Mouse (Mus musculus) neural tube, embryonic 12.5 days (tissue): Measurements from ENCODE around the gene Prkci. TPM values are rescaled to one million over a fixed set of nuclear protein-coding genes. Genes with fewer than 3 reads are reported as not detected.

Source experiments
- ATAC-seq: fragments of 200-750 bp; cut with Nextera tagmentation; 2 replicates; pipeline ENCODE4 v1.8.0; 2017; ENCODE audit warnings: low read depth, mild to moderate bottlenecking, moderate TSS enrichment, moderate library complexity; ENCODE audit not compliant: low FRiP score
- H3K27ac ChIP-seq: fragments of 300-500 bp; sonication (generic); 2 replicates; pipeline ENCODE4 v1.5.1; 2016
- H3K27me3 ChIP-seq: fragments of 300-500 bp; sonication (generic); replicated peaks from 2 replicates; pipeline ENCODE4 v1.6.1; 2016; ENCODE audit warnings: mild to moderate bottlenecking
- H3K36me3 ChIP-seq: fragments of 300-500 bp; sonication (generic); 2 replicates; pipeline ENCODE4 v1.6.1; 2016; ENCODE audit warnings: mild to moderate bottlenecking
- H3K4me1 ChIP-seq: fragments of 300-500 bp; sonication (generic); 2 replicates; pipeline ENCODE4 v1.6.1; 2016
- H3K4me2 ChIP-seq: fragments of 300-500 bp; sonication (generic); replicated peaks from 2 replicates; pipeline ENCODE4 v1.6.1; 2016; ENCODE audit warnings: mild to moderate bottlenecking
- H3K4me3 ChIP-seq: fragments of 300-500 bp; sonication (generic); 2 replicates; pipeline ENCODE4 v1.5.1; 2016
- H3K9ac ChIP-seq: fragments of 300-500 bp; sonication (generic); 2 replicates; pipeline ENCODE4 v1.6.1; 2016; ENCODE audit warnings: mild to moderate bottlenecking
- H3K9me3 ChIP-seq: fragments of 300-500 bp; sonication (generic); 2 replicates; pipeline ENCODE4 v1.6.1; 2016; ENCODE audit warnings: mild to moderate bottlenecking
- WGBS: fragments of 180-500 bp; shearing (Covaris S2); methylation state at CpG from one replicate; pipeline ENCODE4 v1.1.7; 2016; 5-methylcytosine and 5-hydroxymethylcytosine counted together
- polyA plus RNA-seq: library from polyadenylated mRNA; unstranded; fragments of >200 nt; fragmentation: Nextera tagmentation; extraction: Ambion mirVana; gene quantifications from 2 replicates; pipeline ENCODE4 v1.2.1, GENCODE M21; 2016

The Prkci gene
- polyA plus RNA-seq, 1 experiment from 2014 or later = 37.9 TPM

DNA sequence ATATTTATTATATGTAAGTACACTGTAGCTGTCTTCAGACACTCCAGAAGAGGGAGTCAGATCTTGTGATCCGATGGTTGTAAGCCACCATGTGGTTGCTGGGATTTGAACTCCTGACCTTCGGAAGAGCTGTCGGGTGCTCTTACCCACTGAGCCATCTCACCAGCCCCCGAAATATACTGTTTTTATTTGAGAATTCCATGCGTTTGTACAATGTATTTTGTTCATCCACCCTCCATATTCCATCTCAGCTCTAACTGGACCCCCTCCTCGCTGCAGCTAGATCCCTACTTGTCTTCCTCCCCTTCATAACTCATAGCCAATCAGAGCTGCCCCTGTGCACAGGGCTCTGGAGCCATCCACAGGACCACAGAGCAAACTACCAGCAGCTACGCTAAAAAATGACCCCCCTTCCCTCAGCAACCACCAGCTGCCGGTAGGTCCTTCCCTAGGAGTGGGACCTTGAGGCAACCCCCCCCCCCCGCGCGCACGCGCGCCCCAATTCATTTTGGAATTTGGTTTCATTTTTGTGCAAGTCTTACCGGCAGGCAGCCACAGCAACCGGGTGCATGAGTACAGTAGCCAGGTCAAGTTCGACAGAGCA, 60.6 kb downstream of the Prkci start:
- 35% methylated on average over 17 of the region's 17 CpGs for WGBS

DNA sequence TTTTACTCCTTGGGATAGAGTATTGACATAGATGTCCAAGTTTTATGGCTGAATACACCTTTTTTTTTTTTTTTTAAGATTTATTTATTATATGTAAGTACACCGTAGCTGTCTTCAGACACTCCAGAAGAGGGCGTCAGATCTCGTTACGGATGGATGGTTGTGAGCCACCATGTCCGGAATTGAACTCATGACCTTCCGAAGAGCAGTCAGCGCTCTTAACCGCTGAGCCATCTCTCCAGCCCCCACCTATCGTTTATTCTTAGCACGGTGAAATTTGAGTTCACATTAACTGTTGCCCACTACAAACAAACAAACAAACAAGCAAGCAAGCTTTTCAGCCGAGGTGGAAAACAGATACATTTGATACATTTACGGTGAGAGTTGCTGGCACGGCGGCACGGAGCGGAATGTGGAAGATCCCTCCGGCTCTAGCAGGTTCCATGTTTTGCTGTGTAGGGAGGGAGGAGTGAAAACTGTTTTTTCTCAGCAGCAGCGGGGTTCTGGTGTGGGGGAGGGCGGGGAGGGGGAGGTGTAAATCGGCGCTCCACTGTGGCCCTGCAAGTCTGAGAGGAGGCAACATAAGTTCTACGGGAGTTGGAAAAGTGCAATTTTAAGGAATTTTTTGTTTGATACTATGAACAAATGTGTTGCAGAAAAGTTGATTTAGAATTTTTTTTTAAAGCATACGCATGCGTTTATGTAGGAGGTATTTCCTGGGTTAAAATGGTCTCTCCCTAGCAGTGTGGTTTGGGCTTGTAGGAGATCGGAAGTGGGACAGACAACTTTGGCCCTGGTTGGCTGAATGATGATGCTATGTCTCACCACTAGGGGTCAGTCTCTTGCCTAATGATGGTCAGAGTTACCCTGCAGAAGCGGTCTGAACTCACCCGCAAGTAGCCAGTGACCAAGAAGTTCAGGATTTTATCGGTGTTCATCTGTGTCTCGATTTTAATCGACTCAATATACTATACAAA, 61.4 kb downstream of the Prkci start:
- H3K27ac ChIP-seq = no peak overlapping the region
- ATAC-seq = peak; percentile 81
- no peaks in the 10 kb centered on the region for H3K36me3 ChIP-seq
- no peaks in the 10 kb centered on the region for H3K27me3 ChIP-seq
- 6% methylated on average over 30 of the region's 30 CpGs for WGBS
- peaks cover 5% of the 10 kb centered on the region; the same call in 1 of the 2 replicates for H3K4me1 ChIP-seq
- peak overlapping the region; percentile 56 for H3K4me2 ChIP-seq
- peak overlapping the region; percentile 27 for H3K4me3 ChIP-seq
- no peaks in the 10 kb centered on the region for H3K9me3 ChIP-seq
- H3K9ac ChIP-seq = 0 out of 2 replicates have a peak overlapping the region, but pooled peaks have one; percentile 21

More for the DNA sequence above, 60.6 kb downstream of the Prkci start:
- Histone ChIP-seq H3K9me3 (no peaks in the 10 kb centered on the region), H3K4me3 (peak overlapping the region; percentile 17), H3K4me2 (peak overlapping the region; percentile 56), H3K27me3 (no peaks in the 10 kb centered on the region), H3K36me3 (no peaks in the 10 kb centered on the region), H3K4me1 (peaks cover 3% of the 10 kb centered on the region; the same call in 1 of the 2 replicates), H3K27ac (no peak overlapping the region), H3K9ac (no peak overlapping the region)
- peak; percentile 22 for ATAC-seq

GRCm38 (mm10) chr3:31060745-31061102, 65.2 kb downstream of the Prkci start:
- Histone ChIP-seq H3K4me2 (no peak overlapping the region), H3K36me3 (no peaks in the 10 kb centered on the region), H3K4me1 (peaks cover 5% of the 10 kb centered on the region; the same call in 1 of the 2 replicates), H3K27me3 (no peaks in the 10 kb centered on the region), H3K9me3 (no peaks in the 10 kb centered on the region), H3K4me3 (no peak overlapping the region), H3K9ac (no peak overlapping the region), H3K27ac (no peak overlapping the region)
- ATAC-seq = no peak
- WGBS = 87% methylated on average over 8 of the region's 8 CpGs

DNA sequence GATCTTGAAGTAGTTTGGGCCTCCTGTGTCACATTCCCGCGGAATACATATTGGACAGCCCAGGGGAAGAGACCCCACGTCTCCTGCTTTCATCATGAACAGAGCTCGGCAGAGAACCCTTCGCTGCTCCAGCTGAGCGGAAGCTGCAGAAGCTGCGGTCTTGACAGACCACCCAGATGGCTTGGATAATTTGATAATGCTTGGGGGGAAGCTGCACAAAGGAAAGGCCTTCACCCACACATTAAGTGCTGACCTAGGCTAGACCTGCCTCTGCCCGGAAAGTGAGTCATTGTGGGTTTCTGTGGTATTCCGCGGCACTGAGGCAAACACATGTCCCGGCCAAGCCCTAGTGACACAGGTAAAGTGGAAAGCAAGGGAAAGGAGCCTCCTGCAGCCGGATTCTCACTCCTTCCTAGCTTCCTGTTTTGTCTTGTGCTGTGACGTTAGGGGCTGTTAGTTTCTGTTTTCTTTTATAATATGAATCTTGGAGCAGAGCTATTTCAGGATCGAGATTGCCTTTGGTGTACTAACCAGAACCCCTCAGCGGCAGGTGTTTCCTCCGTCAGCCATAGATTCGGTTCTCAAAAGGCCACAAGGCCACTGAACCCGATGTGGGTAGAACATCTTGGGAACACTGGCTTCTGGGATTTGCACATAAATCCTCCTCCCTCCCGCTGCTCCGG, 65.7 kb downstream of the Prkci start:
- Histone ChIP-seq H3K36me3 (no peaks in the 10 kb centered on the region), H3K27ac (no peak overlapping the region), H3K27me3 (no peaks in the 10 kb centered on the region), H3K9ac (no peak overlapping the region), H3K9me3 (no peaks in the 10 kb centered on the region), H3K4me2 (no peak overlapping the region), H3K4me1 (peaks cover 5% of the 10 kb centered on the region; the same call in 1 of the 2 replicates), H3K4me3 (no peak overlapping the region)
- ATAC-seq = no peak
- 71% methylated on average over 20 of the region's 20 CpGs for WGBS

GRCm38 (mm10) chr3:31061786-31062120, 66.2 kb downstream of the Prkci start:
- peaks cover 5% of the 10 kb centered on the region; the same call in 1 of the 2 replicates for H3K4me1 ChIP-seq
- no peak overlapping the region for H3K4me2 ChIP-seq
- no peak for ATAC-seq
- H3K9me3 ChIP-seq = no peaks in the 10 kb centered on the region
- no peaks in the 10 kb centered on the region for H3K27me3 ChIP-seq
- no peak overlapping the region for H3K9ac ChIP-seq
- H3K36me3 ChIP-seq = no peaks in the 10 kb centered on the region
- 81% methylated on average over 4 of the region's 4 CpGs for WGBS
- no peak overlapping the region for H3K4me3 ChIP-seq
- no peak overlapping the region for H3K27ac ChIP-seq

DNA sequence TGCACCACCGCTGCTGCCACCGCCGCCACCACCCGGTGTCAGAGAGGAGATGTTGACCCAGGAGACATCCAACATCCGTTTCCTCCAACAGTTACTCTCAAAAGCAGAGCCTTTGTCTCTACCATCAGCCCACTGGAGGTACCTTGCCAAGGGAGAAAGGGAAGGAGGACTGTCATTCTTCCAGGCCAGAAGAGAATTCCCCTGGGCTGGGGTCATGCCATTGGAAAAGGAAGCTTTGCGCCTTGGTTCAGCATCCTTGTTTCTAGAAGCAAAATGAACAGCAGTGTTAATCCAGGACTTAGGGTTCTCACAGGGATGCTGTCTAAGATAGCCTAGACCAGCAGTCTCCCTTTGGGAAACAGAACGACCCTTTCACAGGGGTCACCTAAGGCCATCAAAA, 66.8 kb downstream of the Prkci start:
- ATAC-seq = no peak
- no peaks in the 10 kb centered on the region for H3K9me3 ChIP-seq
- H3K4me3 ChIP-seq = no peak overlapping the region
- H3K36me3 ChIP-seq = no peaks in the 10 kb centered on the region
- peaks cover 5% of the 10 kb centered on the region; the same call in 1 of the 2 replicates for H3K4me1 ChIP-seq
- no peak overlapping the region for H3K9ac ChIP-seq
- H3K27ac ChIP-seq = no peak overlapping the region
- no peak overlapping the region for H3K4me2 ChIP-seq
- 91% methylated on average over 7 of the region's 7 CpGs for WGBS
- H3K27me3 ChIP-seq = no peaks in the 10 kb centered on the region

DNA sequence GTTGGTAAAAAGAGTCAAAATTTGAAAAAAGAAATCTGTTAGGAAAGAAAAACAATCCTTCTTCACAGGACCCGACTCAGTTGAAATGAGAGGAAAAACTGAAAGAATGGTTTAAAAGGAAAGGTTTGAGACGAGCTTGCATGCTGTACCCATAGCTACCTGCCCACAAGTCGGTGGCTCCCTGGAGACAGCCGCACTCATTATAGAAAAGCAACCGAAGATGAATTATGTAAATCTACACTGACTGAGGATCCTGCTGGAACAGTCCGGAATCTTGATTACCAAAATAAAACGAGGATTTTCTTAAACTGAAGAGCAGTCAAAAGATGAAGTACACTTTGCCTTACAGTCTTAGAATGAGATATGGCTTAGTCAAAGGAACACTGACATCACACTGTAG, 72.9 kb downstream of the Prkci start:
- no peak for ATAC-seq
- Histone ChIP-seq H3K9ac (no peak overlapping the region), H3K27ac (no peak overlapping the region), H3K27me3 (no peaks in the 10 kb centered on the region), H3K36me3 (no peaks in the 10 kb centered on the region), H3K4me2 (no peak overlapping the region), H3K4me3 (no peak overlapping the region), H3K9me3 (no peaks in the 10 kb centered on the region), H3K4me1 (no peaks in the 10 kb centered on the region)
- 91% methylated on average over 7 of the region's 7 CpGs for WGBS

GRCm38 (mm10) chr3:31071804-31072203, 76.3 kb downstream of the Prkci start:
- Histone ChIP-seq H3K4me1 (no peaks in the 10 kb centered on the region), H3K9me3 (no peaks in the 10 kb centered on the region), H3K4me3 (no peak overlapping the region), H3K27me3 (no peaks in the 10 kb centered on the region), H3K27ac (no peak overlapping the region), H3K9ac (no peak overlapping the region), H3K4me2 (no peak overlapping the region), H3K36me3 (no peaks in the 10 kb centered on the region)
- ATAC-seq = no peak
- 92% methylated on average over 14 of the region's 14 CpGs for WGBS

DNA sequence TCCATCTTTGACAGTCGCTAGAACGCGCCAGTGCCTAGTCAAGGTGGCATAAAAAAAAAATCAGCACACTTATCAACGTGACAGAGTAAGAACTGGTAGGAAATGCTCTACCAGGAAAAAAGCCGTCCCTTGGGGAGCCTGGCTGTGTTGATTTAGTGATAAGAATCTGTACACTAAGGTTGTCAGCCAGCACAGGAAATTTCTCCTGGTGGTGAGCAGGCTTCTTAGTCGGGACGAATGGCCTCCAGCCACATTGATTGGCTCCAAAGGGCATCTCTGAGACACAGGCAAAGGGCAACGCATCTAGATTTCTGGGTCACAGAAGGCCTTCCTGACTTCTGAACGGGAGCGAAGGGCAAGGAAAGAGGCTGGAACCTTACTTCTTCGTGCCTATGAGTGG, 80.3 kb downstream of the Prkci start:
- H3K4me3 ChIP-seq = no peak overlapping the region
- no peak for ATAC-seq
- no peak overlapping the region for H3K4me2 ChIP-seq
- WGBS = 84% methylated on average over 11 of the region's 11 CpGs
- no peaks in the 10 kb centered on the region for H3K4me1 ChIP-seq
- no peaks in the 10 kb centered on the region for H3K27me3 ChIP-seq
- H3K36me3 ChIP-seq = no peaks in the 10 kb centered on the region
- no peak overlapping the region for H3K27ac ChIP-seq
- H3K9ac ChIP-seq = no peak overlapping the region
- H3K9me3 ChIP-seq = no peaks in the 10 kb centered on the region

DNA sequence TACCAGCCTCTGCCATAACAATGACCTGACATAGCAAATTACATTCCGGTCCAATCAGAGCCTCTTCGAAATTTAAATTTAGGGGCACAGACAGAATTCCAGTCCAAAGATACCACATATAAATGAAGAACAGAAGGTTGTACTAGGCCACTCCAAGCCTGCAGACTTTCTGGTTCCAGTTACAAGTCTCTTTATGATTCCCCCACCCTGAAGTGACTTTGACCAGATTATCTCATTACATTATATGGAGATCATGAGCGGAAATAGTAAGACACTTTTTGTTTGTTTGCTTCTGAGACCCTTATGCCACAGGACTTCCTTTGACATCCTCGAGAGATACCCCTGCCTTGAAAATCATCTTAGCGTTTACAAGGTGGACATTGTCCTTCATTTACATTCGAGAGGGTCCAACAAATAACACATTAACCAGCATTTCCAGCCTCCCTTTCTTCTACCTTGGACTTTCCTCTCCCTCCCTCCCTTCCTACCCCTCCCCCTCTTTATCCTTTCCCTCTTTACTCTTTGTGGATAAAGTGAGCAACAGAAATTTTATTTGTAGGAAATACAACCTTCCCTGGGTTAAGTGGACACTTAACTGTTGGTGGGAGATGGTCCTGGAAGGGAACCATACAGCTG, 81.6 kb downstream of the Prkci start:
- Histone ChIP-seq H3K9me3 (no peaks in the 10 kb centered on the region), H3K27me3 (no peaks in the 10 kb centered on the region), H3K4me3 (no peak overlapping the region), H3K9ac (no peak overlapping the region), H3K4me1 (no peaks in the 10 kb centered on the region), H3K27ac (no peak overlapping the region), H3K4me2 (no peak overlapping the region), H3K36me3 (no peaks in the 10 kb centered on the region)
- WGBS = 89% methylated on average over 6 of the region's 6 CpGs
- ATAC-seq = no peak

DNA sequence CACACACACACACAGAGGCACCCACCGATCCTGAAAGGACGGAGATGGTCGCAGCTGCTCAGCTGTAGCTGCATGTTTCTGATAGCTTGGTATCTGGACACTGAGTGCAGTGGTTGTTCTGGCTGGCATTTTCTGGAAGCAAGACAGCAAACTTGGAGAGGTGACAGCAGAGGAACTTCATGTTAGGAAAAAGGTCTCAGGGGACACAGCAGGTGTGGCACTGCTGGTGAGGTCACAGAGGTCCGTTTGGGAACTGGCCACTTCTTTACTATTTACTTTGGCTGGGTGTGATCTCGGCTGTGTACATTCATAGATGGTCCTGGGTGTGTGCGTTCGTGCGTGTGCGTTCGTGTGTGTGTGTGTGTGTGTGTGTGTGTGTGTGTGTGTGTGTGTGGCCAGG, 83.9 kb downstream of the Prkci start:
- Histone ChIP-seq H3K4me1 (peaks cover 8% of the 10 kb centered on the region; the same call in 1 of the 2 replicates), H3K4me2 (no peak overlapping the region), H3K36me3 (no peaks in the 10 kb centered on the region), H3K27me3 (no peaks in the 10 kb centered on the region), H3K4me3 (no peak overlapping the region), H3K9ac (no peak overlapping the region), H3K27ac (no peak overlapping the region), H3K9me3 (no peaks in the 10 kb centered on the region)
- no peak for ATAC-seq
- 83% methylated on average over 10 of the region's 10 CpGs for WGBS
